Mouse (Mus musculus) ES-E14 (cell line): ENCODE measurements at regions not wholly inside any gene's neighbourhood (a gene's known extent, or its start where the extent isn't known, plus 50 kb on each side); places are given as distances from the start of the nearest gene placed in this dataset.

Experiments
- DNase-seq: peaks from one replicate; pipeline ENCODE4 v3.0.0-alpha.2; 2013; ENCODE audit warnings: low read depth, low spot score
- H3K27ac ChIP-seq: 2 replicates; pipeline ENCODE4 v1.5.1; 2012; ENCODE audit warnings: low read depth, mild to moderate bottlenecking, low read length, moderate library complexity, mixed read lengths; ENCODE audit not compliant: poor library complexity, insufficient read depth, severe bottlenecking
- H3K36me3 ChIP-seq: 2 replicates; pipeline ENCODE4 v1.6.1; 2012; ENCODE audit warnings: mild to moderate bottlenecking, low read length, moderate library complexity, mixed read lengths; ENCODE audit not compliant: control insufficient read depth, poor library complexity, insufficient read depth, severe bottlenecking
- H3K4me1 ChIP-seq, 2 experiments: fragments of 150-350 bp in 1 of 2; sonication (generic) in 1 of 2; 2 replicates each; pipeline ENCODE4 v1.6.1; 2012; ENCODE audit warnings: low read length in 2 of 2, mild to moderate bottlenecking in 1 of 2, mixed read lengths in 1 of 2; ENCODE audit not compliant: control insufficient read depth in 2 of 2, insufficient read depth in 2 of 2, poor library complexity in 1 of 2
- H3K4me3 ChIP-seq, 2 experiments: fragments of 150-350 bp in 1 of 2; sonication (generic) in 1 of 2; 2 replicates each; pipeline ENCODE4 v1.5.1; 2012; ENCODE audit warnings: low read length in 2 of 2, low read depth in 1 of 2, mild to moderate bottlenecking in 1 of 2, mixed read lengths in 1 of 2; ENCODE audit not compliant: insufficient read depth in 1 of 2, poor library complexity in 1 of 2, severe bottlenecking in 1 of 2
- H3K9ac ChIP-seq: 2 replicates; pipeline ENCODE4 v1.6.1; 2012; ENCODE audit warnings: low read depth, mild to moderate bottlenecking, low read length, mixed read lengths; ENCODE audit not compliant: poor library complexity, insufficient read depth, severe bottlenecking
- H3K9me3 ChIP-seq: fragments of 150-350 bp; sonication (generic); 2 replicates; pipeline ENCODE4 v1.6.1; 2012; ENCODE audit warnings: low read depth, mild to moderate bottlenecking, low read length; ENCODE audit not compliant: control insufficient read depth, insufficient read depth
- CHD2 ChIP-seq: IDR thresholded peaks from 2 replicates; pipeline ENCODE4 v1.6.1; 2014; ENCODE audit warnings: mild to moderate bottlenecking, low read depth, low read length, inconsistent platforms
- HCFC1 ChIP-seq: IDR thresholded peaks from 2 replicates; pipeline ENCODE4 v1.6.1; 2012; ENCODE audit warnings: low read length, inconsistent platforms, borderline replicate concordance; ENCODE audit not compliant: insufficient read depth
- MAFK ChIP-seq: IDR thresholded peaks from 2 replicates; pipeline ENCODE4 v1.6.1; 2014; ENCODE audit warnings: mild to moderate bottlenecking, low read depth, low read length, inconsistent platforms; ENCODE audit not compliant: insufficient read depth
- ZC3H11A ChIP-seq: IDR thresholded peaks from 2 replicates; pipeline ENCODE4 v1.6.1; 2012; ENCODE audit warnings: low read depth, mild to moderate bottlenecking, inconsistent platforms, low read length, borderline replicate concordance
- ZNF384 ChIP-seq: IDR thresholded peaks from 2 replicates; pipeline ENCODE4 v1.6.1; 2012; ENCODE audit warnings: low read depth, low read length, inconsistent platforms
- in situ Hi-C, 2 experiments: fragments of 600-800 bp; cut with MboI; formaldehyde crosslinking; loops; one replicate each; pipeline ENCODE4 v1.15.1; 2025; ENCODE audit warnings: low sequenced_read_pairs in 2 of 2, inconsistent platforms in 1 of 2; ENCODE audit not compliant: unreplicated experiment in 2 of 2

GRCm38 (mm10) chr6:84270518-84271165 lies 262.3 kb downstream of the Dysf start:
- DNase-seq: no peak
- Histone ChIP-seq H3K4me1 (no peaks in the 10 kb centered on the region), H3K4me3 (no peak overlapping the region), H3K36me3 (no peaks in the 10 kb centered on the region), H3K9me3 (no peaks in the 10 kb centered on the region), H3K27ac (no peak overlapping the region), H3K9ac (no peak overlapping the region)
- no peak for TF ChIP-seq ZC3H11A
- TF ChIP-seq MAFK: no peak
- in situ Hi-C loops: no loop called here

- TF ChIP-seq ZC3H11A (no peak), CHD2 (no peak), MAFK (no peak), ZNF384 (no peak), HCFC1 (no peak)
- DNase-seq: no peak
- Histone ChIP-seq H3K9me3 (no peaks in the 10 kb centered on the region), H3K4me1 (no peaks in the 10 kb centered on the region), H3K4me3 (no peak overlapping the region), H3K9ac (no peak overlapping the region), H3K27ac (no peak overlapping the region), H3K36me3 (no peaks in the 10 kb centered on the region)
- in situ Hi-C loops: no loop called here
These were observed 261.1 kb downstream of the Dysf start for GRCm38 (mm10) chr6:84269478-84269877.

- H3K9me3 ChIP-seq: no peaks in the 10 kb centered on the region
- H3K27ac ChIP-seq: no peak overlapping the region
- in situ Hi-C loops: no loop called here
- TF ChIP-seq HCFC1 (no peak), ZC3H11A (0 out of 2 replicates have a peak, but pooled peaks have one; percentile 4)
- no peaks in the 10 kb centered on the region for H3K36me3 ChIP-seq
- no peaks in the 10 kb centered on the region for H3K4me1 ChIP-seq
- no peak overlapping the region for H3K4me3 ChIP-seq
- no peak for DNase-seq
- H3K9ac ChIP-seq: no peak overlapping the region
These were observed 260.6 kb downstream of the Dysf start for GRCm38 (mm10) chr6:84269023-84269422.

- no peak overlapping the region for H3K9ac ChIP-seq
- no peaks in the 10 kb centered on the region for H3K9me3 ChIP-seq
- no peaks in the 10 kb centered on the region for H3K36me3 ChIP-seq
- DNase-seq: no peak
- no peak overlapping the region for H3K4me3 ChIP-seq
- no peaks in the 10 kb centered on the region for H3K4me1 ChIP-seq
- in situ Hi-C loops: no loop called here
- H3K27ac ChIP-seq: no peak overlapping the region
- TF ChIP-seq CHD2: no peak
- no peak for TF ChIP-seq ZC3H11A
- no peak for TF ChIP-seq ZNF384
- no peak for TF ChIP-seq MAFK
- TF ChIP-seq HCFC1: no peak
These were observed 259.7 kb downstream of the Dysf start for GRCm38 (mm10) chr6:84268111-84268510.

GRCm38 (mm10) chr6:84267526-84267925 lies 259.1 kb downstream of the Dysf start:
- Histone ChIP-seq H3K9ac (no peak overlapping the region), H3K9me3 (no peaks in the 10 kb centered on the region), H3K4me3 (no peak overlapping the region), H3K36me3 (no peaks in the 10 kb centered on the region), H3K27ac (no peak overlapping the region), H3K4me1 (no peaks in the 10 kb centered on the region)
- in situ Hi-C loops: no loop called here
- TF ChIP-seq MAFK: no peak
- no peak for TF ChIP-seq ZNF384
- no peak for TF ChIP-seq HCFC1
- no peak for TF ChIP-seq ZC3H11A
- no peak for TF ChIP-seq CHD2
- no peak for DNase-seq
